Mouse (Mus musculus) cerebellum, postnatal 10 days (tissue): ENCODE measurements at regions not wholly inside any gene's neighbourhood (a gene's known extent, or its start where the extent isn't known, plus 50 kb on each side); places are given as distances from the start of the nearest gene placed in this dataset.

ENCODE experiments used
- DNase-seq, 2 experiments: peaks; one replicate each; pipeline ENCODE4 v3.0.0; 2021; ENCODE audit warnings: mixed read lengths in 2 of 2

DNA sequence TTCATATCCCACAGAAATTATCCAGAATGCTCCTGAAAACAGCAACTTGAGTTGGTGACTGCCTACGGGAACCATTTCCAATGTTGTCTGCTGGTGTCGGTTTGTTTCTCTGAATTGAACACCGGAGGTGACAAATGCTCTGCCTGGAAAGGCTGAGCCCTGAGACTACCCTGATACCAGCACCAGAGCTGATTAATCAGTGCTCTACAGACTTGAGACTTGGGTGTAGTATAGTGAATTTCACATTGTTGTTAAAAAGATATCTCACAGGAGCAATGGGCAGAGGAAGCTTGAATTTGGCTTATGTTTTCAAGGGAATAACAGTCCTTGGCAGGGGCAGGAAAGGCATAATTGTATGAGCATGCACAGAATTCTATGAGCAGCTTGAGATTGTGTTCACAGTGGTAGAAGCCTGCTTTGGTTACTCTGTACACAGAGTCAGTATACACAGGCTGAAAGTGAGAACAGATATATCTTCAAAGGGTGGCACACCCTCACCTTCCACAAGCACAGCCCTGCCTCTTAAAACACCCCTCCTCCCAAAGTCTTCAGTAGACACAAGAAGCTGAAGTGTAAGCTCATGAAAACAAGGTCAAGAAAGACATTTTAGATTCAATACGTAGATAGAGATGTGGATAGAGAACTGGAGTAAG, 447.1 kb downstream of the Meis1 start:
- no peak for DNase-seq

DNA sequence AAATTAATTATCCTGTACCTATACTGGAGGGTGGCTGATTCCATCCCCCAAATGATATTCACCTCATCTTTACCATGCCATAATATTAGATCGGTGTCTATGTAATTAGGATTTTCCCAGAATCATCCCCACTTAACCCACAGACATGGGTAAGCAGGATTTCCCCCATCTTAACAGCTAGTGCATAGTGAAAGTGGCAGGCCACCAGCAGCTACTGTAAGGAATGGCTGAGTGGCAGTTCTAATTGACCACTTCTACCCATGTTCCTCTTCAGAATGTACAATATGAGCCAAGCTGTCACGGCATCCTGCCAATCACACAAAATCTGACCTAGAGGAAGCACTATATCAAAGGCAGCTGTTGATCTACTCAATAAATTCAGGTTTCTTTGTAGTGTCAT, 455.8 kb downstream of the Meis1 start:
- DNase-seq: peak in 1 of 2 experiments; percentile 20

- DNase-seq: no peak
Measured at GRCm38 (mm10) chr11:18558665-18559064, 460.1 kb downstream of the Meis1 start.

DNA sequence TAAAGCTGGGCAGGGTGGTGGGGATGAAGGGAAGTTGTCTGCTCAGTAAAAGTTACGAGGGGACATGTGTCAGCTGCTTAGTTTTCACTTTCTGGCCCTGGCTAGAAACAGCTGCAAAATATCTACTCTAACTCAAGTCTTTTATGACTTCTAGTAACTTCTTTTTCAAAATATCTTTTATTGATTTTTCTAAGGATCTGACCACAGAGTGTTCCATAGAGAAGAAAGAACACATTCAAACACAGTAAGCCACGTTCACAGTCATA, 483.3 kb downstream of the Meis1 start:
- no peak for DNase-seq

- peak; percentile 9 to 10 for DNase-seq
Measured at GRCm38 (mm10) chr11:18534807-18535591, 483.8 kb downstream of the Meis1 start.

DNA sequence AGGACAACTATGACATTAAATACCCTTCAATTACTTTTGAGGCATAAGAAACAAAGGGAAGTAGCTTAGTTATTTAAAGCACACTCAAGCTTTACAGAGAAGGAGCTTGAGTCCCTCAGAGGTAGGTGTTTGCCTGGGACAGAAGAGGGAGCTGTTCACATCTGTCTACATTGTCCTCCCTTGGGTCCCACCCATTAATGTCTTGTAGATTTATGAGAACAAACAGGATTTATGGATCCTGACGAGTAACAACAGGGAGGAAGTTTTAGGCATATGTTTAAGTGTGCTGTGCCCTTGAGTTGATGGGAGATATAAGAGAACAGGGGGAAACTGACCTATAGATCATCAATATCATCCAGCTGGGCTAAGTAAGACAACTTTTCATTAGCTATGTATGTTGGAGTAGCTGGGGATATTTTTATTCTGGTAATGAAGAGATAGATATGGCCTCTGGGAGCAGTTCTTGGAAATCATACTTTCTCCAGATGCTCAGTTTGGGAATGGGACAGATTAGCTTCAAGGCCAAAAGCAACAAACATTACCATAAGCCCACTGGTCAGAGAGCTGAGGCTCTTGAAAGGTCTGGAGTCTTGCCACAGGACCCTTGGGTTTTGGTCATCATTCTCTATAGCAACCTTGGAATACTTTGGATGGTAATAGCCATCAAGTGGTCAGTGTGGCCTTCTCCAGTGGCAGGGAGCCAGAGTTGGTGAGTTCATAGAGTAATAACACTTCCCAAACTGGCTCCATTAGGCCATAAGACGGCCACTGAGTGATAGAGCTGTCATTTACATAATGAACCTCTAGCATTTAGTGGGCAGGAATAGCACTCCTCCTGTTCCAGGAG, 487.3 kb downstream of the Meis1 start:
- DNase-seq: peak in 1 of 2 experiments; percentile 9

- no peak for DNase-seq
Measured at GRCm38 (mm10) chr11:18528568-18528967, 490.2 kb downstream of the Meis1 start.

DNA sequence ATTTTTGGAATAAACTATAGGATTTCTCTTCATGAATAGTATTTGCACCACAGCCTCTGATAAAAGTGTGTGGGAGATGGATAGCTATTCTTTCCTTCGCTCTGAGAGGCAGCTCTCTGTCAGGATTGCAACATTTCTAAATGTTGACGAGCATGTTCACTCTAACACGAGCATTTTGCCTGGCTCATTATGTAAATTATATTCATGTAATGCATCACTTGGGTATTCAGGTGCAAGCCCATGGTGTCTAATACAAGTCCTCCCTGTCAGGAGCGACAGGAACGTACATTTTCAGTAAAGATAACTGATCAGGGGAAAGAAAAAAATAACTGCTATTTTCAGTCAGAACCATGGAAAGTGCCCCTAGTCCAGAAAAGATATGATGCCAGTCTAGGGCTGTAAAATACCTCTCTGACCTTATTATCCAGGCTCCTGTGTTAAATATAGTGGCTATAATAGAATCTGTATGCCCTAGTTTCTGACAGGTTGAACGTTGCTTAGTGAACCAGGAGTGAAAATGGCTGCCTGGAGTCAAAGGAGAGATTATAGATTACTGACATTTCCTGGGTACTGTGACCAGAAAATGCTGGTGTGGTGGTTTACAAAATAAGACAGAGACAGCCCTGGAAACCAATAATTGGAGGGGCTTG, 523.6 kb downstream of the Meis1 start:
- DNase-seq: no peak

GRCm38 (mm10) chr11:18493981-18494380, 524.8 kb downstream of the Meis1 start:
- DNase-seq: peak; percentile 63 to 75

GRCm38 (mm10) chr11:18493086-18493485, 525.7 kb downstream of the Meis1 start:
- peak; percentile 76 to 82 for DNase-seq

GRCm38 (mm10) chr11:18489517-18490256, 529.1 kb downstream of the Meis1 start:
- no peak for DNase-seq

DNA sequence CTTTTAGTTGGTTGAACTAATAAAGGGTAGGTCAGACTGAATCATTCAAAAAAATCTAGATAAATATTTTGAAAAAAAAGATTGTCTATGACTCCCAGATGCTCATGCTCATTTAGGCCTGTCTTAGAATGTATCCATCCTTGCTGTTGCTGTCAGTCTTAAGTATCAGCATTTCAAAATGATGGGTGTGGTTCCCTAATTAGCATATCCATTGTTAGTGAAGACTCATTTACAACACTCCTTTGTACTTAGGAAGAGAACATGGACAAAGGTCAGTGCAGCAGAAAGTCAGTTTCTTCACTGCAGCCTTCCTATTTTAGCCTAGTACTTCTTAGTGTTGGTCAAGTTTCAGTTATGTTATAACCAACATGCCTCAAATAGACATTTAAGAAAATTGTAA, 525.2 kb upstream of the Etaa1 start:
- no peak for DNase-seq

DNA sequence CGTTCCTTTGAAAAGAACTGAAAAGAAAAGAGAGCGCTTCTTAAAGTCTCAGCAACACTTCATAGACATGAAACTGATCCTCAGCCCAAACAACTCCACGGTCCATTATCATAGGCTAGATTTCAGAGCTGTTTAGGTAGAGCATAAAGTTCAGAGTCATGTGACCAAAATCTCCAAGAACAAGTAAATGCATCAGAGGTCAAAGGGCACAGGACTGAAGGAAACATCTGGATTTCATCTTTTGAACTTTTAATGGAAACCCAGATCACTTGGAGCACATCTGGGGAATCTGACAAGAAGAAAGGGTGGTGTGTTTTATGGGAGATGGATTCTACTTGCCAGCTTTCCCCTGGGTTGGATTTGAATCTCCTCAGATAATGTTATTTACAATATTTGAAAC, 497.6 kb upstream of the Etaa1 start:
- DNase-seq: no peak

DNA sequence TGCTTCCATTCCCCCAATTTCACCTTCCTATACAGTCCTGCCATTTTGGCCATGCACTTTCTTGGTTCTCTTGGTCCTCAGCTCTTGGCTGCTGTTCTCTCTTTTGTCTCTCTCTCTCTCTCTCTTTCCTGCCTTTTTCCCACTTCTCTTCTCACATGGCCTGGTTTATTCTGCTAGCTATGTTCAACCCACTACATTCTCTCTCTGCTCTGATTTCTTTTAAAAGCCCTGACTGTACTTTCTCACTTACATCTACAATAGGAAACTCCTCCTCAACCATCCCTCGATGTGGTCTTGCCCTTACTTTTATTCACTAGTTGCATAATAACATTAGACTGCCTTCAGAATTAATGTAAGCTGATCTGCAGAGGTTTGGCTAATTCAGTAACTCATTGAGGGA, 495.2 kb upstream of the Etaa1 start:
- no peak for DNase-seq

- peak in 1 of 2 experiments; percentile 6 for DNase-seq
Measured at GRCm38 (mm10) chr11:18444600-18444999, 490.9 kb upstream of the Etaa1 start.

GRCm38 (mm10) chr11:18444101-18444500, 490.4 kb upstream of the Etaa1 start:
- DNase-seq: peak; percentile 15 to 23

- peak; percentile 59 to 61 for DNase-seq
Measured at GRCm38 (mm10) chr11:18443156-18443555, 489.5 kb upstream of the Etaa1 start.

- peak; percentile 85 to 92 for DNase-seq
Measured at GRCm38 (mm10) chr11:18437834-18438611, 484.3 kb upstream of the Etaa1 start.

DNA sequence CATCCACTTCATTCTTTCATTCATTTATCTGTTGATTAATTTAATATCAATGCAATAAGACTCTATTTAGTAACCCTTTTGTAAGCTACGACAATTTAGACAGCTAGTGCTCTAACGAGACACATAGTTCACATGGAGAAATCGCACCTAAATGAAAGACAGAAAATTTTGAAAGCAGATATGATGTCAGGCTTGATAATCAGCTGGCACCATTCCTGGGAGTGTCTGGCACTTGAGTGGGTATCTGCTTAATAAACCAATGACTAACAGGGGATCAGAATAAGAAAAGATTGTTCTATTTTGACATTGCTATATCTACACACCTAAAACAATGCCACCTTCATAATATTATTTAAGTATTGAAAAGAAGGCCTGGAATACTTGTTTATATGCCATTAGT, 467.4 kb upstream of the Etaa1 start:
- DNase-seq: peak; percentile 44 to 57

GRCm38 (mm10) chr11:18413769-18414168, 460.1 kb upstream of the Etaa1 start:
- DNase-seq: no peak

DNA sequence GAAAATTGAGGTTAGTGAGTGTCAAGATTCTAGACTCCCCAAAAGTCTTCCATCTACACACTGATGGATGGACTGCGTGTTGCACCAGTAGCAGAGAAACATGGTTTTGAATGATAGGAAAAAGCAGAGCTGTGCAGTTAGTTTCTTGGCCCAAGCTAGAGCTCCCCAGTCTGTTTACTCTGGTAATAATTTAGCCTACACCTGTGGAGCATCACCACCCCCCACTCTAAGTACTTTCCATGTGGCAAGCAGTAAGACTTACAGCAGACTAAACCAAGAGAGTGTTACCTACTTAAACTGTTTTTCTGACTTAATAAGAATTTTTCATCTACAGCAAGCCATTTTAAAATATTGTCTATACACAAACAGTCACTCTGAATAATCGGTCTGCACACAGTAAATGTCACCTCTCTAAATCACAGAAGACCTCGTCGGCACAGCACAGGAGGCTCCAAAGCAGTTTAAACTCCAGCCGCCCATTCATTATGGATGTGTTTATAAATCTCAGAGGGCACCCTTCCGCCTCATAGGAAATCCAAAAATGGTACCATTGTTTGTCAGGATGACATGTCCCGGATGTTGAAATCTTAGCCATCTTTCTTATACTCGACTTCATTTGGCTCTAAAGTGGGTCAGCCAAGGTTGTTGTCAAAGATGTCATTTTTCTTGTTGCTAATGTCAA, 454.5 kb upstream of the Etaa1 start:
- DNase-seq: no peak
